8 mouse cellular contexts compared by ENCODE assay signal in the genomic region with DNA sequence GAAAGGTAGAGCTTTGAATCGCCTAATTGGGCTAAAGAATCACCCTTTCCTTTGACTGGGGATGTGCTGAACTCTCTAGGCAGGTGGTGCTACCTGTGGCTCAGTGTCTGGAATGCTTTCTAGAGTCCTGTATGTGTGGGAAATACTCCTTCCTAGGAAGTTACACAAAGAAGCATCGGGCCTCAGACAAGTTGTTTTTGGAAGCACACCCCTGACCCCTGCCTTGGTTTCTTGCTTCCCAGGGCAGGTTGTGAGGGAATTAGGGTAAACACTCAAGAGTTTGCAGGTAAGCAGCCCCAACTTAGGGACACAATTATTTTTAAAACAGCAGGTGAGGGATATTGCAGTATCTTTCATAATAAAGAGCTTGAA. TPM values are rescaled to one million over a fixed set of nuclear protein-coding genes. Genes with fewer than 3 reads are reported as not detected.
A peak's percentile ranks its signal among the peaks of the same experiment; 100 is the strongest.
DNase-seq lines count a peak whose midpoint lies in the region; ATAC-seq and TF ChIP-seq lines count a peak whose summit lies in the region.

No protein-coding gene starts in this region.

- DNase-seq in heart, postnatal 14 days = no peak
- no peak for DNase-seq in ES-E14 (ENCODE audit: low read depth, low spot score)
- DNase-seq in liver, postnatal 0 days = no peak
- DNase-seq in MN1 (ENCODE audit: low spot score) = no peak
- no peak for DNase-seq in left cerebral cortex, postnatal 4 days
- DNase-seq in right cerebral cortex, adult 18-20 months = no peak

- no peak for TF ChIP-seq EP300 in liver, postnatal 0 days (IDR thresholded peaks at IDR 0.05; ENCODE audit: low read depth)

- no peaks in the 10 kb centered on the region for H3K9me3 ChIP-seq in heart, embryonic 13.5 days
- no peaks in the 10 kb centered on the region for H3K9me3 ChIP-seq in ES-E14 (ENCODE audit: control insufficient read depth, insufficient read depth, low read depth, low read length)
- H3K9me3 ChIP-seq in forebrain, embryonic 15.5 days = no peaks in the 10 kb centered on the region
- H3K9me3 ChIP-seq in liver, postnatal 0 days (ENCODE audit: low read length) = no peaks in the 10 kb centered on the region

- in situ Hi-C loops in ES-E14 (cut with MboI; ENCODE audit: low sequenced_read_pairs in 2 of 2, unreplicated experiment in 2 of 2) = no loop called here

- H3K4me2 ChIP-seq in heart, embryonic 13.5 days = peak overlapping the region; percentile 89
- peak overlapping the region; percentile 73 for H3K4me2 ChIP-seq in forebrain, embryonic 15.5 days (replicated peaks)
- H3K4me2 ChIP-seq in liver, postnatal 0 days (ENCODE audit: low read depth, low read length) = peak overlapping the region; percentile 94

- peak overlapping the region; percentile 97 for H3K4me3 ChIP-seq in heart, embryonic 13.5 days
- H3K4me3 ChIP-seq in ES-E14 (ENCODE audit: insufficient read depth in 1 of 2, low read depth in 1 of 2, low read length in 2 of 2, poor library complexity in 1 of 2, severe bottlenecking in 1 of 2) = peak overlapping the region; percentile 96 to 97
- H3K4me3 ChIP-seq in forebrain, embryonic 15.5 days = peak overlapping the region; percentile 64
- H3K4me3 ChIP-seq in liver, postnatal 0 days (ENCODE audit: low read depth, low read length) = peak overlapping the region; percentile 99

- 16% methylated on average over 2 of the region's 2 CpGs for whole genome bisulfite sequencing in heart, embryonic 13.5 days
- WGBS in forebrain, embryonic 15.5 days = 21% methylated on average over 2 of the region's 2 CpGs
- 8% methylated on average over 2 of the region's 2 CpGs for WGBS in liver, postnatal 0 days (ENCODE audit: insufficient replicate concordance)

- TF ChIP-seq CTCF in liver, postnatal 0 days (IDR thresholded peaks at IDR 0.05; ENCODE audit: low read depth) = no peak

- peaks cover 53% of the 10 kb centered on the region for H3K36me3 ChIP-seq in heart, embryonic 13.5 days
- H3K36me3 ChIP-seq in ES-E14 (ENCODE audit: control insufficient read depth, insufficient read depth, low read length, poor library complexity, severe bottlenecking) = peaks cover 27% of the 10 kb centered on the region
- peaks cover 25% of the 10 kb centered on the region for H3K36me3 ChIP-seq in forebrain, embryonic 15.5 days
- H3K36me3 ChIP-seq in liver, postnatal 0 days (replicated peaks; ENCODE audit: insufficient read depth, low read length) = peaks cover 32% of the 10 kb centered on the region

- no peaks in the 10 kb centered on the region for H3K27me3 ChIP-seq in heart, embryonic 13.5 days (replicated peaks)
- H3K27me3 ChIP-seq in forebrain, embryonic 15.5 days = no peaks in the 10 kb centered on the region
- H3K27me3 ChIP-seq in liver, postnatal 0 days (ENCODE audit: insufficient read depth, low read length) = no peaks in the 10 kb centered on the region

- no peak for ATAC-seq in heart, embryonic 13.5 days (ENCODE audit: extremely low read depth, insufficient number of reproducible peaks, low FRiP score, low TSS enrichment)
- no peak for ATAC-seq in forebrain, embryonic 15.5 days (replicated peaks)
- ATAC-seq in liver, postnatal 0 days = no peak

- peak overlapping the region; percentile 93 for H3K27ac ChIP-seq in heart, embryonic 13.5 days (replicated peaks)
- H3K27ac ChIP-seq in ES-E14 (ENCODE audit: insufficient read depth, low read depth, low read length, poor library complexity, severe bottlenecking) = no peak overlapping the region
- 0 out of 2 replicates have a peak overlapping the region, but pooled peaks have one; percentile 67 for H3K27ac ChIP-seq in forebrain, embryonic 15.5 days (replicated peaks)
- H3K27ac ChIP-seq in liver, postnatal 0 days (ENCODE audit: low read depth) = peak overlapping the region; percentile 90

- peaks cover 26% of the 10 kb centered on the region for H3K4me1 ChIP-seq in heart, embryonic 13.5 days
- peaks cover 3 to 4% of the 10 kb centered on the region in 2 experiments; a peak in 2 of 4 replicates for H3K4me1 ChIP-seq in ES-E14 (ENCODE audit: control insufficient read depth in 2 of 2, insufficient read depth in 2 of 2, low read length in 2 of 2, poor library complexity in 1 of 2)
- H3K4me1 ChIP-seq in forebrain, embryonic 15.5 days = peaks cover 19% of the 10 kb centered on the region
- peaks cover 15% of the 10 kb centered on the region for H3K4me1 ChIP-seq in liver, postnatal 0 days (ENCODE audit: insufficient read depth)

- intact Hi-C loops in heart, postnatal 14 days (cut with DNase I) = no loop called here
- intact Hi-C loops in left cerebral cortex, postnatal 4 days (cut with DNase I) = no loop called here

- peak overlapping the region; percentile 97 for H3K9ac ChIP-seq in heart, embryonic 13.5 days
- peak overlapping the region; percentile 91 for H3K9ac ChIP-seq in ES-E14 (ENCODE audit: insufficient read depth, low read depth, low read length, poor library complexity, severe bottlenecking)
- H3K9ac ChIP-seq in forebrain, embryonic 15.5 days (replicated peaks) = peak overlapping the region; percentile 76
- peak overlapping the region; percentile 98 for H3K9ac ChIP-seq in liver, postnatal 0 days (replicated peaks)

TF ChIP-seq in ES-E14, 5 proteins besides CTCF, POLR2A, EP300 and RAD21:
- TF ChIP-seq HCFC1 (IDR thresholded peaks at IDR 0.05; ENCODE audit: borderline replicate concordance, insufficient read depth, low read length) (no peak), CHD2 (IDR thresholded peaks at IDR 0.05; ENCODE audit: low read depth, low read length) (no peak), ZC3H11A (IDR thresholded peaks at IDR 0.05; ENCODE audit: borderline replicate concordance, low read depth, low read length) (no peak), ZNF384 (IDR thresholded peaks at IDR 0.05; ENCODE audit: low read depth, low read length) (no peak), MAFK (IDR thresholded peaks at IDR 0.05; ENCODE audit: insufficient read depth, low read depth, low read length) (no peak)

RNA-seq across cellular contexts. Expression of gene Crtc2, which starts 1.2 kb away (rescaled TPM):
- 12.3 and 13.6 TPM in 2 replicates for polyA plus RNA-seq in heart, embryonic 13.5 days (2015; fragmentation: Nextera tagmentation; extraction: Ambion mirVana)
- total RNA-seq in heart, postnatal 14 days (2021) = 10 to 100 TPM; 19.5 to 21.7 TPM
- 9.8 and 11.8 TPM in 2 replicates for total RNA-seq in ES-E14 (2012; rRNA removed)
- polyA plus RNA-seq in forebrain, embryonic 15.5 days (2015; fragmentation: Nextera tagmentation; extraction: Ambion mirVana) = 20.8 and 21.1 TPM in 2 replicates
- 6.6 and 7.9 TPM in 2 replicates for polyA plus RNA-seq in liver, postnatal 0 days (2015; fragmentation: Nextera tagmentation; extraction: Ambion mirVana)
- total RNA-seq in left cerebral cortex, postnatal 4 days (2021) = 10 to 100 TPM; 29.6 to 31.4 TPM

RNA-seq across cellular contexts. Expression of gene Slc39a1, which starts 7.2 kb away (rescaled TPM):
- 79.0 and 88.2 TPM in 2 replicates for polyA plus RNA-seq in heart, embryonic 13.5 days (2015; fragmentation: Nextera tagmentation; extraction: Ambion mirVana)
- 10 to 100 TPM; 94.0 to 95.4 TPM for total RNA-seq in heart, postnatal 14 days (2021)
- total RNA-seq in ES-E14 (2012; rRNA removed) = 88.4 and 115 TPM in 2 replicates
- polyA plus RNA-seq in forebrain, embryonic 15.5 days (2015; fragmentation: Nextera tagmentation; extraction: Ambion mirVana) = 42.8 and 43.2 TPM in 2 replicates
- polyA plus RNA-seq in liver, postnatal 0 days (2015; fragmentation: Nextera tagmentation; extraction: Ambion mirVana) = 41.7 and 54.0 TPM in 2 replicates
- 10 to 100 TPM; 41.2 TPM for total RNA-seq in left cerebral cortex, postnatal 4 days (2021)

RNA-seq across cellular contexts. Expression of gene Dennd4b, which starts 9.8 kb away (rescaled TPM):
- 5.5 and 5.7 TPM in 2 replicates for polyA plus RNA-seq in heart, embryonic 13.5 days (2015; fragmentation: Nextera tagmentation; extraction: Ambion mirVana)
- total RNA-seq in heart, postnatal 14 days (2021) = 10 to 100 TPM; 21.1 to 23.6 TPM
- total RNA-seq in ES-E14 (2012; rRNA removed) = 4.1 and 8.2 TPM in 2 replicates
- polyA plus RNA-seq in forebrain, embryonic 15.5 days (2015; fragmentation: Nextera tagmentation; extraction: Ambion mirVana) = 5.4 and 7.2 TPM in 2 replicates
- 2.0 TPM in 2 replicates for polyA plus RNA-seq in liver, postnatal 0 days (2015; fragmentation: Nextera tagmentation; extraction: Ambion mirVana)
- 10 to 100 TPM; 29.8 to 29.9 TPM for total RNA-seq in left cerebral cortex, postnatal 4 days (2021)

RNA-seq across cellular contexts. Expression of gene Creb3l4, which starts 11.9 kb away (rescaled TPM):
- 2.4 and 3.0 TPM in 2 replicates for polyA plus RNA-seq in heart, embryonic 13.5 days (2015; fragmentation: Nextera tagmentation; extraction: Ambion mirVana)
- total RNA-seq in heart, postnatal 14 days (2021) = not detected
- total RNA-seq in ES-E14 (2012; rRNA removed) = 2.3 and 4.8 TPM in 2 replicates
- 3.7 TPM in 2 replicates for polyA plus RNA-seq in forebrain, embryonic 15.5 days (2015; fragmentation: Nextera tagmentation; extraction: Ambion mirVana)
- 0.15 and 0.41 TPM in 2 replicates for polyA plus RNA-seq in liver, postnatal 0 days (2015; fragmentation: Nextera tagmentation; extraction: Ambion mirVana)
- total RNA-seq in left cerebral cortex, postnatal 4 days (2021) = under 1 TPM; 0.24 to 0.28 TPM

RNA-seq across cellular contexts. Expression of gene Jtb, which starts 23.8 kb away (rescaled TPM):
- polyA plus RNA-seq in heart, embryonic 13.5 days (2015; fragmentation: Nextera tagmentation; extraction: Ambion mirVana) = 72.2 and 78.9 TPM in 2 replicates
- 10 to 100 TPM; 44.9 to 48.9 TPM for total RNA-seq in heart, postnatal 14 days (2021)
- total RNA-seq in ES-E14 (2012; rRNA removed) = 61.9 and 64.0 TPM in 2 replicates
- 109 and 110 TPM in 2 replicates for polyA plus RNA-seq in forebrain, embryonic 15.5 days (2015; fragmentation: Nextera tagmentation; extraction: Ambion mirVana)
- 68.7 and 74.3 TPM in 2 replicates for polyA plus RNA-seq in liver, postnatal 0 days (2015; fragmentation: Nextera tagmentation; extraction: Ambion mirVana)
- total RNA-seq in left cerebral cortex, postnatal 4 days (2021) = 10 to 100 TPM; 42.7 to 53.0 TPM
